Mouse (Mus musculus) layer of hippocampus, postnatal 36 days (tissue): ENCODE results near the gene P2rx2. TPM values are rescaled to one million over a fixed set of nuclear protein-coding genes. Genes with fewer than 3 reads are reported as not detected.

Experiments used
- DNase-seq, 2 experiments: peaks; one replicate each; pipeline ENCODE4 v3.0.0; 2022
- total RNA-seq, 2 experiments: library from RNA; stranded (reverse); gene quantifications; 2 replicates each; pipeline ENCODE4 v1.2.3; 2021

The P2rx2 gene
- total RNA-seq, 2 experiments from 2014 or later, result 0.27 TPM; not detected in 1

DNA sequence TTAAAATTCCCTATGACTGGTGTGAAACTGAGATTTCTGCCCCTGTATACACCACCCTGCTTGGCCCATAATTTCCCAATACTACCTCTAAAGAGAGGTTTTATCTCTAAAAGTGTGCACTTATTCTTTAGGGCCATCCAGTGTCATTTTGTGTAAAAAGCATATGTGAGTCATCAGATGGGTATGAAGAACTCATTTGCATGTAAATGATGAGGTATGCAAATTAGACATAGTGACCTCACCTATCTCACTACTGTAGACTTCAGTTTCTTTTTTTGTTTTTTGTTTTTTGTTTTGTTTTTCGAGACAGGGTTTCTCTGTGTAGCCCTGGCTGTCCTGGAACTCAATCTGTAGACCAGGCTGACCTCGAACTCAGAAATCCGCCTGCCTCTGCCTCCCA is 29.9 kb downstream of the P2rx2 start:
- no peak for DNase-seq

DNA sequence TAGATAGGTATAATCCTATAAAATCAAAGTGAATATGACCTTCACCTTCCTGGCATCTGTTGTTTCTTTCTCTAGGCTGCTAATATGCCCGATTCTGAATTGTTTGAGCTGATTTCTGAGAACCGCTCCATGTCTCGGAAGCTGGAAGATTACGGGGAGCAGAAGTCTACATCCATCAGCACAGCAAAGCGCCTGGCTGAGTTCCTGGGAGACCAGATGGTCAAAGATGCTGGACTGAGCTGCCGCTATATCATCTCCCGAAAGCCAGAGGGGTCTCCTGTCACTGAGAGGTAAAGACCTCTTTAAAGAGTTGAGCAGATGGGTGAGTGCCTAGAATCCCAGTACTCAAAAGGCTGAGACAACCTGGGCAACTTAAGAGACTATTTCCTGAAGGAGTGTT is 34.2 kb downstream of the P2rx2 start:
- no peak for DNase-seq

DNA sequence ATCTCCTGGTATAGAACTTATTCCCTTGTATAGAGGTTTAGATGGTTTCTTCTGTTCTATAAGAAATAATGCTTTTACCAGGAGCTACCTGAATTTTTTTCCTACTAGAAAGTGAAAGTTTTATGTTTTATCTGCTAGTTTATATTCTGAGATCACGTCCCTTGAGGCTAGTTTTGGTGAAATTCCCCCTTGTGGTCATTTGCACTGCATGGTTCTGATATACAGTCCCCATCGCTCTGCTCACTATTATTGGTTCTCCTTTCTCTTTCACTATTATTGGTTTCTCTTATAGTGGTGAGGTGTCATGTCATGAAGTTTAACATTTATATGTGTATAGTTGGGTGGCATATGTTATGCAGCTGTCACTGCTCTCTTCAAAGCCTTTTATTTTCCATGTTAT is 42.4 kb downstream of the P2rx2 start:
- DNase-seq, result no peak

DNA sequence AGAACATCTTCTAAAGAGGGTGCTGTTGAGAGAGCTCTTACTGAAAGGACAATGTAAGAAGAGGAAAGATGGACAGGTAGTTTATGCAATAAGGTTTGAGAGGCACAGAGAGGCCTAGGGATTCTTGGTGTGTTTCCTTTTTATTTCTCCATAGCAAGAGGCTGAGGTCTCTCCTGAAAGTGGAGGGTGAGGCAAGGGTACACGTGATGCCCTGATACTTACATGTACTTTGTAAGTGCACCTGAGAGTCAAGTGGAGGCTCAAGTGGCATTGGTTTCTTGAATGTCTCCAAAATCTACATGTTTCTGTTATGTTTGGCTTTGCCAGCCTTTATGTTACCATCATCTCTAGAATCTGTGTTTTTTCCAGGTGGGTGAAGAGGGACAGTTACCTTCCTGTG is 46.4 kb downstream of the P2rx2 start:
- DNase-seq, result no peak

DNA sequence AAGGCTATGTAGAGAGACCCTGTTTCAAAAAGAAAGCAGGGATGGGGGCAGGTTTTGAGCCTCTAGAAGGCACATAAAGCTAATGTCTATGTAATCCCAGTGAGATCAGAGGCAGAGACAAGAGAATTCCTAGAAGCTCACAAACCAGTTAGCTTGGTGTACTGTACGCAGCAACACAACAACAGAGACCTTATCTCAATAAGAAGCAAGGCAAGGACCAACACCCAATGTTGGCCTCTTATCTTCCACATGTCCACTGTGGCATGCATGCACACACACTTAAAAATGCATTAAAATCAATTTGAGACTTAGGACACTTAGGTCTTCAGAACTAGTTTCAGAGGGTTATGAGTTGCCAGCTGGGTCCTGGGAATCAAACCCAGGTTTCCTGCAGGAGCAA is 51.4 kb downstream of the P2rx2 start:
- DNase-seq, result no peak

Other genes starting within 250 kb of the P2rx2 start
- gene Gm35315, start 248.8 kb downstream of the P2rx2 start, total RNA-seq, result under 1 TPM in 1 of 2 experiments, not detected in 1; 0.27 TPM
- 1 to 10 TPM; 3.3 to 4.5 TPM for gene Plcxd1, start 243.2 kb downstream of the P2rx2 start, total RNA-seq
- gene Gtpbp6, start 235.0 kb downstream of the P2rx2 start, total RNA-seq, result 10 to 100 TPM; 75.8 to 83.0 TPM
- 10 to 100 TPM; 16.0 to 18.3 TPM for gene Zfp605, start 233.1 kb downstream of the P2rx2 start, total RNA-seq
- 10 to 100 TPM; 45.8 to 59.9 TPM for gene Chfr, start 207.4 kb downstream of the P2rx2 start, total RNA-seq
- 10 to 100 TPM; 45.5 to 51.6 TPM for gene Golga3, start 166.5 kb downstream of the P2rx2 start, total RNA-seq
- 10 to 100 TPM; 38.6 to 48.2 TPM for gene Ankle2, start 112.2 kb downstream of the P2rx2 start, total RNA-seq
- 10 to 100 TPM; 57.4 to 62.8 TPM for gene Pgam5, start 73.3 kb downstream of the P2rx2 start, total RNA-seq
- 1 to 10 TPM; 8.5 to 9.4 TPM for gene Pxmp2, start 57.0 kb downstream of the P2rx2 start, total RNA-seq
- 1 to 10 TPM; 1.2 to 2.1 TPM for gene Pole, start 56.9 kb downstream of the P2rx2 start, total RNA-seq
- not detected for gene Lrcol1, start 1.5 kb upstream of the P2rx2 start, total RNA-seq
- gene Fbrsl1, start 105.3 kb upstream of the P2rx2 start, total RNA-seq, result 10 to 100 TPM; 78.1 to 89.6 TPM
- 100 to 1,000 TPM; 105 to 109 TPM for gene Galnt9, start 201.1 kb upstream of the P2rx2 start, total RNA-seq